Mouse (Mus musculus) natural killer cell, adult 2 months (primary cell): ENCODE data around the gene Htr5a.

Source experiments
- DNase-seq, 2 experiments: peaks; one replicate each; pipeline ENCODE4 v3.0.0; 2022; ENCODE audit warnings: low spot score in 2 of 2

The Htr5a gene

DNA sequence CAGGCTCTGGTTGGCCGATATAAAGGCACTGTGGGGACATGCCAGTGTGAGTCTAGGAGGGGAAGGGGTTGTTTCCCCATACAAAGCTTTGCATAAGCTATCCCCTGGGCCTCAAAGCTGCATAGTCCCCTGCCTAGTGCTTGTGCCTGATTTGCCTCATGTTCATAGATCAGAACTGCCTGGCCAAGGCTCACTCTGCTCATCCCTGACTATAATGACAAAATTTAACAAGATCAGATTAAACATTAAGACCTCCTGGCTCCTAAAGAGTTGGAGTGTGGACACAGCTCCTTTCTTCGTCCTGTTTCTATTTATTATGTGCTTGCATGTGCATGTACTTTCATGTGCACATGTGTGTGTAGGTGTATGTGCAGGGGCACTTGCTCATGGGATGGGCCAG is 39.3 kb downstream of the Htr5a start:
- DNase-seq = no peak

DNA sequence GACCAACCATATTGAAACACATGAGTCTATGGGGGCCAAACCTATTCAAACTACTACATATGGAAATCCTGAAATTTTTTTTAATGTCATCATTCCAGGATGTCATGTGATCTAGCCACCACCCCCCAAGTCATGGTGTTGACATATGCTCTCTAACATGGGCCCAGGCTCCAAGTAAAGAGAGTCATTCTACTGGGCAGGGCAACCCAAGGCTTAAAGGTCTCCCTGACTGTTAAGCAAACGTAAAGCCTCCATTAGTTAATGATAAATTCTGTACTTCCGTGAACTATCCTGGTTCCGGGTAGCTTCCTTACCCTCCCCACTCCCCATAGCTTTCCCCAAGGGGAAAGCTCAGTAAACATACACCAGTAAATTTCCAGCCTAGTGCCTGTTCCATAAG is 46.1 kb downstream of the Htr5a start:
- DNase-seq = no peak

DNA sequence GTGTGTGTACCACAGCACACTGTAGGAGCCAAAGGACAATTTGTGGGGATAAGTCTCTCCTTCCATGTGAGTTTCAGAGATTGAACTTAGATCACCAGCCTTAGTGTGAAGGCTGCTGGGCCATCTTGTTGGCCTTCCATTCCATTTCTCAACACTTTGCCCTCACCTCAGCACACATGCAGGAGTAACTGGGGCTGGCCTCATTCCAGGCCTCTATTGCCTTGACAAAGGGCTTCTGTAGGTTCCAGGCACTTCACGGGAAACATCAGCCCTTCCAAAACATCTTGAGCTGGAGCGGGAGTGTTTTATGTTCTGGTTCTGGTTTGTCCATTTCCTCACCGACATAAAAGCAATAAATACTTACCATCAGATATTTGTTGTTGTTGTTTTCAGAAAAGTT is 54.0 kb downstream of the Htr5a start:
- no peak for DNase-seq

GRCm38 (mm10) chr5:27899756-27900155 is 57.8 kb downstream of the Htr5a start:
- no peak for DNase-seq

DNA sequence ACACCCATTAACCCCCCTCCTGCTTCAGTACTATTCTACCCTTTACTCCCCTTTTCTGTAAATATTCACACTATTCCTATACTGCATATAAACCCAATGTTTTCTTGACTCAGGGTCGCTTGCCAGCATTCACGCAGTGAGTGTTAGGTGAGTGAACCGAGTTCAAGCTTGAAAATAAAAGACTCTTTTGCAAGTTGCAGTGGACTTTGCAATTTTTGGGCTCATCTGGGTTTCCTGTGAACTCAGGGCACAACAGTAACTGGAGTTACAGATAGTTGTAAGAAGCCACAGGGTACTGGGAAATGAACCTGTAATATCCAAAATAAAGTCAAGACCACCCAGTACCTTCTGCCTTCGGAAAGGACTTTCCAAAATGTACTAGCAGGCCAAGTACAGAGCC is 58.2 kb downstream of the Htr5a start:
- no peak for DNase-seq
